Comparison of ENCODE assay signal across 29 mouse cellular contexts in the genomic region with DNA sequence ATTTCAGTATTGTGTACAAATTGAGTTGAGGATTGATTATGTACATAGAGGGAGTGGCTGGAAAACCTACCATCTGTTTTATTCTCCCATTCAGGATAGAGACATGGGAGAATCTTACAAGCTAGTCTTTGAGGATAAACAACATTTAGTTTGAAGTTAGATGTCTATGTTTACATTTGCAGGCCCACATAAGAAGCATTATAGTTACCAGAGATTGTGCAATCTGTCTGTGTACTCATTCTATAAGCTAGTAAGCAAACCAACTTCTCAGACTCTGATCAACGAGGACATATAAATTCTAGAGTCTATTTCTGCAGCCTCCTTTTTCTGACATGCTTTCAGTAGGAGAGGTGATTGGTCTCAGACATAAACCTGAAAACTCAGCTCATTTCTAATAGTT.
"Had no signal": no experiment of that assay in that cellular context is flagged by ENCODE, and none has a peak within 500 bp of the region (broad histone marks: within the 10 kb centered on the region; RNA-seq: fewer than 3 reads in every experiment).

No protein-coding gene starts in this region.

- H3K9ac ChIP-seq: limb, embryonic 12.5 days; limb, embryonic 13.5 days; limb, embryonic 15.5 days; liver, embryonic 12.5 days; liver, embryonic 13.5 days; liver, embryonic 14.5 days; liver, embryonic 15.5 days; liver, postnatal 0 days; midbrain, embryonic 12.5 days; midbrain, embryonic 13.5 days; midbrain, embryonic 15.5 days; neural tube, embryonic 12.5 days; neural tube, embryonic 13.5 days had no signal

- H3K4me3 ChIP-seq: left cerebral cortex, adult 2 months; limb, embryonic 10.5 days; limb, embryonic 12.5 days; limb, embryonic 13.5 days; limb, embryonic 15.5 days; liver, embryonic 12.5 days; liver, embryonic 13.5 days; liver, embryonic 15.5 days; megakaryocyte, embryonic 14.5 days; midbrain, embryonic 10.5 days; midbrain, embryonic 12.5 days; midbrain, embryonic 13.5 days; midbrain, embryonic 15.5 days; myocyte; neural tube, embryonic 12.5 days; neural tube, embryonic 13.5 days had no signal

- H3K27ac ChIP-seq: left cerebral cortex, adult 2 months; limb, embryonic 10.5 days; limb, embryonic 12.5 days; limb, embryonic 13.5 days; limb, embryonic 15.5 days; liver, embryonic 12.5 days; liver, embryonic 13.5 days; liver, embryonic 14.5 days; liver, embryonic 15.5 days; macrophage; midbrain, embryonic 10.5 days; midbrain, embryonic 12.5 days; midbrain, embryonic 13.5 days; midbrain, embryonic 15.5 days; neural tube, embryonic 12.5 days; neural tube, embryonic 13.5 days had no signal

- H3K4me1 ChIP-seq: limb, embryonic 10.5 days; limb, embryonic 12.5 days; limb, embryonic 15.5 days; liver, embryonic 12.5 days; liver, embryonic 13.5 days; liver, embryonic 15.5 days; megakaryocyte, embryonic 14.5 days; midbrain, embryonic 10.5 days; midbrain, embryonic 12.5 days; midbrain, embryonic 13.5 days; midbrain, embryonic 15.5 days; neural tube, embryonic 12.5 days; neural tube, embryonic 13.5 days had no signal

- DNase-seq: left cerebral cortex, postnatal 4 days; liver; liver, embryonic 13.5 days; liver, postnatal 0 days; lung, adult 2 months; lung, postnatal 14 days; lung, postnatal 36 days; lung, postnatal 4 days; midbrain, embryonic 14.5 days had no signal

- H3K36me3 ChIP-seq: limb, embryonic 10.5 days; limb, embryonic 12.5 days; limb, embryonic 13.5 days; limb, embryonic 15.5 days; liver, embryonic 12.5 days; liver, embryonic 13.5 days; liver, embryonic 15.5 days; midbrain, embryonic 10.5 days; midbrain, embryonic 12.5 days; midbrain, embryonic 13.5 days; midbrain, embryonic 15.5 days; neural tube, embryonic 12.5 days; neural tube, embryonic 13.5 days had no signal

- H3K4me2 ChIP-seq: limb, embryonic 12.5 days; limb, embryonic 13.5 days; limb, embryonic 15.5 days; liver, embryonic 11.5 days; liver, embryonic 12.5 days; liver, embryonic 13.5 days; liver, embryonic 15.5 days; midbrain, embryonic 11.5 days; midbrain, embryonic 12.5 days; midbrain, embryonic 13.5 days; midbrain, embryonic 15.5 days; neural tube, embryonic 12.5 days; neural tube, embryonic 13.5 days had no signal

- H3K9me3 ChIP-seq: limb, embryonic 10.5 days; limb, embryonic 12.5 days; limb, embryonic 13.5 days; limb, embryonic 15.5 days; liver, embryonic 12.5 days; liver, embryonic 13.5 days; liver, embryonic 15.5 days; megakaryocyte, embryonic 14.5 days; midbrain, embryonic 10.5 days; midbrain, embryonic 12.5 days; midbrain, embryonic 13.5 days; midbrain, embryonic 15.5 days; neural tube, embryonic 12.5 days; neural tube, embryonic 13.5 days had no signal

- H3K27me3 ChIP-seq: limb, embryonic 12.5 days; limb, embryonic 13.5 days; limb, embryonic 15.5 days; liver, embryonic 12.5 days; liver, embryonic 13.5 days; liver, embryonic 15.5 days; megakaryocyte, embryonic 14.5 days; midbrain, embryonic 12.5 days; midbrain, embryonic 13.5 days; midbrain, embryonic 15.5 days; neural tube, embryonic 12.5 days; neural tube, embryonic 13.5 days had no signal

- ATAC-seq: liver, embryonic 12.5 days; liver, postnatal 0 days; midbrain, embryonic 13.5 days; midbrain, embryonic 15.5 days; midbrain, embryonic 16.5 days had no signal
